Mouse (Mus musculus) brain, embryonic 14.5 days (tissue): ENCODE results near the gene Ube2d2b.

Experiments
- CTCF ChIP-seq: fragments of 200-500 bp; IDR thresholded peaks from 2 replicates; pipeline ENCODE4 v1.5.1; 2012; ENCODE audit warnings: inconsistent platforms, mild to moderate bottlenecking, moderate library complexity, borderline replicate concordance; ENCODE audit not compliant: insufficient read depth, insufficient read length; ENCODE audit errors: extremely low read depth
- POLR2A ChIP-seq: fragments of 200-500 bp; IDR thresholded peaks from 2 replicates; pipeline ENCODE4 v1.6.1; 2012; ENCODE audit warnings: mild to moderate bottlenecking, inconsistent platforms, borderline replicate concordance; ENCODE audit not compliant: poor library complexity, insufficient read depth, insufficient read length, severe bottlenecking; ENCODE audit errors: extremely low read depth

GRCm38 (mm10) chr5:107822521-107822920 is 7.4 kb upstream of the Ube2d2b start:
- TF ChIP-seq POLR2A (no peak), CTCF (no peak)
